ENCODE assay signal across 20 mouse cellular contexts in the genomic region with DNA sequence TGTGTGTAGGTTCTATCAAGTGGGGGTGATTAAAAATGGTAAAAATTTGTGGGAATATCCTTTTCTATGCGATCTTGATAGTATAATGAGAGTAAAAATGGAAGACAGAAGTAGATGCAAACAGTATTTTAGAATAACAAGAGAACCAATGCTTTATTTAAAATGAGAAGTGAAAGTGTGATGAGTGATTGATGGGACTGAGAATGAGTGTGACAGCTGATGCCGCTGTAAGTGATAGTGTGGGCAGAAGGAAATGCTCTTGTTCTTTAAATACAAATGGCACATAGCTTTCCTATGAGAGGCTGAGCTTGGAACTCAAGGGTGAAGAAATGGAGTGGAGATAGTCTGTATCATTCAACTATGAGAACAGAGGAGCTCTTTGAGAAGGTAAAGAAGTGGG.
A peak's percentile ranks its signal among the peaks of the same experiment; 100 is the strongest.
DNase-seq lines count a peak whose midpoint lies in the region; ATAC-seq and TF ChIP-seq lines count a peak whose summit lies in the region.
"Had no signal": no experiment of that assay in that cellular context is flagged by ENCODE, and none has a peak within 500 bp of the region (broad histone marks: within the 10 kb centered on the region; RNA-seq: fewer than 3 reads in every experiment).

No protein-coding gene starts in this region.

- H3K27me3 ChIP-seq in heart, embryonic 12.5 days (replicated peaks) = no peaks in the 10 kb centered on the region
- H3K27me3 ChIP-seq in CH12.LX (replicated peaks) = no peaks in the 10 kb centered on the region
- no peaks in the 10 kb centered on the region for H3K27me3 ChIP-seq in splenic B cell, adult 2 months (ENCODE audit: control insufficient read depth, insufficient read depth, low read length, poor library complexity, severe bottlenecking)
- no peaks in the 10 kb centered on the region for H3K27me3 ChIP-seq in midbrain, embryonic 10.5 days (ENCODE audit: low read depth, poor library complexity, severe bottlenecking)
- H3K27me3 ChIP-seq: embryonic facial prominence, embryonic 13.5 days; forebrain, embryonic 12.5 days had no signal

- dilution Hi-C loops in CH12.LX (cut with MboI; ENCODE audit: extremely low pct_ligation_motif_present, extremely low pct_unique_long_range_greater_than_20kb, low sequenced_read_pairs) = no loop called here

- no peak for TF ChIP-seq CTCF in CH12.LX (conservative IDR thresholded peaks at IDR 0.05 in 1 of 2, IDR thresholded peaks at IDR 0.05 in 1 of 2; ENCODE audit: low read depth in 2 of 2, low read length in 2 of 2)

- H3K9me3 ChIP-seq in heart, embryonic 12.5 days (replicated peaks) = no peaks in the 10 kb centered on the region
- H3K9me3 ChIP-seq in CH12.LX (replicated peaks; ENCODE audit: low read length) = no peaks in the 10 kb centered on the region
- no peaks in the 10 kb centered on the region for H3K9me3 ChIP-seq in midbrain, embryonic 10.5 days (replicated peaks)
- H3K9me3 ChIP-seq: embryonic facial prominence, embryonic 13.5 days; forebrain, embryonic 12.5 days; hindbrain, embryonic 10.5 days had no signal

- H3K4me2 ChIP-seq in heart, embryonic 12.5 days = no peak overlapping the region
- peak overlapping the region; percentile 6; the same call in 1 of the 2 replicates for H3K4me2 ChIP-seq in CH12.LX (ENCODE audit: insufficient read depth, low read depth, poor library complexity, severe bottlenecking)
- H3K4me2 ChIP-seq: embryonic facial prominence, embryonic 13.5 days; forebrain, embryonic 12.5 days; heart, embryonic 11.5 days; hindbrain, embryonic 14.5 days had no signal

- TF ChIP-seq POLR2A in CH12.LX (IDR thresholded peaks at IDR 0.05; ENCODE audit: low read depth, low read length) = no peak

- 63% methylated on average over 2 of the region's 2 CpGs for WGBS in heart, embryonic 12.5 days
- WGBS in midbrain, embryonic 10.5 days = 91% methylated on average over 2 of the region's 2 CpGs

- no peak for ATAC-seq in heart, embryonic 12.5 days (ENCODE audit: insufficient number of reproducible peaks, low FRiP score)
- ATAC-seq in inflammation-experienced regulatory T-cells, adult 6 months = peak; percentile 50
- ATAC-seq: forebrain, postnatal 0 days had no signal

- H3K9ac ChIP-seq in heart, embryonic 12.5 days = no peak overlapping the region
- no peak overlapping the region for H3K9ac ChIP-seq in CH12.LX (ENCODE audit: insufficient read depth, low read depth)
- H3K9ac ChIP-seq: embryonic facial prominence, embryonic 13.5 days; forebrain, embryonic 12.5 days; forebrain, postnatal 0 days; hindbrain, embryonic 14.5 days had no signal

- H3K27ac ChIP-seq in heart, embryonic 12.5 days (ENCODE audit: poor library complexity, severe bottlenecking) = no peak overlapping the region
- H3K27ac ChIP-seq in CH12.LX (ENCODE audit: insufficient read depth, low read depth) = no peak overlapping the region
- no peak overlapping the region for H3K27ac ChIP-seq in midbrain, embryonic 10.5 days (replicated peaks)
- H3K27ac ChIP-seq: embryonic facial prominence, embryonic 13.5 days; forebrain, embryonic 12.5 days; heart, adult 2 months; hindbrain, embryonic 10.5 days; hindbrain, embryonic 14.5 days had no signal

- TF ChIP-seq RAD21 in CH12.LX (IDR thresholded peaks at IDR 0.05; ENCODE audit: low read depth, low read length) = no peak

- H3K4me3 ChIP-seq in heart, embryonic 12.5 days = no peak overlapping the region
- no peak overlapping the region for H3K4me3 ChIP-seq in CH12.LX (replicated peaks in 1 of 3; ENCODE audit: low read depth in 2 of 3, low read length in 2 of 3, poor library complexity in 1 of 3)
- no peak overlapping the region for H3K4me3 ChIP-seq in midbrain, embryonic 10.5 days
- H3K4me3 ChIP-seq: embryonic facial prominence, embryonic 13.5 days; forebrain, embryonic 12.5 days; heart, adult 2 months; hindbrain, embryonic 10.5 days had no signal

- DNase-seq in heart, adult 11 months = peak; percentile 21
- no peak for DNase-seq in CH12.LX (ENCODE audit: extremely low read depth)
- peak; percentile 66 for DNase-seq in splenic B cell, adult 2 months (ENCODE audit: low read depth, low spot score)
- DNase-seq in thymus, postnatal 4 days = no peak
- no peak for DNase-seq in midbrain, embryonic 10.5 days (ENCODE audit: low spot score)
- DNase-seq: adrenal gland, adult 8-10 months; adrenal gland, postnatal 36 days; cerebellum, adult 11 months; cerebellum, adult 8-10 months; cerebellum, postnatal 14 days; forebrain, postnatal 0 days; gastrocnemius, postnatal 25 days; heart, adult 2 months had no signal

- TF ChIP-seq EP300 in CH12.LX (IDR thresholded peaks at IDR 0.05; ENCODE audit: low read length) = peak; percentile 70

- H3K4me1 ChIP-seq in heart, embryonic 12.5 days (replicated peaks) = peaks cover 9% of the 10 kb centered on the region
- H3K4me1 ChIP-seq in CH12.LX (ENCODE audit: control insufficient read depth in 1 of 2, insufficient read depth in 2 of 2) = peaks cover 3 to 30% of the 10 kb centered on the region in 2 experiments; a peak in 3 of 4 replicates
- no peaks in the 10 kb centered on the region for H3K4me1 ChIP-seq in midbrain, embryonic 10.5 days
- H3K4me1 ChIP-seq: embryonic facial prominence, embryonic 13.5 days; forebrain, embryonic 12.5 days; hindbrain, embryonic 10.5 days had no signal

- peaks cover 2% of the 10 kb centered on the region; the same call in 1 of the 2 replicates for H3K36me3 ChIP-seq in heart, embryonic 12.5 days
- peaks cover 0 to 10% of the 10 kb centered on the region in 2 experiments for H3K36me3 ChIP-seq in CH12.LX (replicated peaks in 1 of 2; ENCODE audit: control insufficient read depth in 1 of 2, insufficient read depth in 1 of 2, low read length in 1 of 2)
- H3K36me3 ChIP-seq in splenic B cell, adult 2 months (ENCODE audit: control insufficient read depth, insufficient read depth, low read length, poor library complexity, severe bottlenecking) = no peaks in the 10 kb centered on the region
- peaks cover 14% of the 10 kb centered on the region; the same call in 1 of the 2 replicates for H3K36me3 ChIP-seq in midbrain, embryonic 10.5 days
- H3K36me3 ChIP-seq: embryonic facial prominence, embryonic 13.5 days; forebrain, embryonic 12.5 days had no signal

- in situ Hi-C loops in CH12.LX (cut with MboI; ENCODE audit: low pct_ligation_motif_present, low pct_unique_long_range_greater_than_20kb, low sequenced_read_pairs) = no loop called here

- no peaks in the 10 kb centered on the region for H3K79me2 ChIP-seq in CH12.LX (replicated peaks; ENCODE audit: control insufficient read depth, extremely low read depth, insufficient read depth, poor library complexity, severe bottlenecking)

TF ChIP-seq in CH12.LX, 34 proteins besides CTCF, POLR2A, EP300 and RAD21:
- no peak for TF ChIP-seq PAX5 (IDR thresholded peaks at IDR 0.05; ENCODE audit: low read length)
- no peak for TF ChIP-seq MAFK (IDR thresholded peaks at IDR 0.05; ENCODE audit: insufficient replicate concordance, low read length)
- TF ChIP-seq POLR2AphosphoS2 (IDR thresholded peaks at IDR 0.05; ENCODE audit: low read depth, low read length) = no peak
- TF ChIP-seq ZNF384 (IDR thresholded peaks at IDR 0.05; ENCODE audit: low read depth, low read length) = no peak
- no peak for TF ChIP-seq CHD1 (IDR thresholded peaks at IDR 0.05; ENCODE audit: low read depth, low read length)
- TF ChIP-seq ZKSCAN1 (IDR thresholded peaks at IDR 0.05; ENCODE audit: borderline replicate concordance, low read depth, low read length) = no peak
- no peak for TF ChIP-seq JUN (IDR thresholded peaks at IDR 0.05; ENCODE audit: insufficient read depth, low read depth, low read length)
- TF ChIP-seq RCOR1 (conservative IDR thresholded peaks at IDR 0.05; ENCODE audit: low read depth, low read length) = no peak
- no peak for TF ChIP-seq UBTF (IDR thresholded peaks at IDR 0.05; ENCODE audit: low read depth, low read length)
- TF ChIP-seq IRF4 (IDR thresholded peaks at IDR 0.05; ENCODE audit: low read depth, low read length) = peak; percentile 77
- TF ChIP-seq ETS1 (conservative IDR thresholded peaks at IDR 0.05; ENCODE audit: low read depth, low read length) = 0 out of 2 replicates have a peak, but pooled peaks have one; percentile 25

Comparison
In these comparisons a context has a peak if more than half of its experiments do, and no peak if none do; other contexts are left out.
1. DNase-seq: peak in heart, adult 11 months (single experiment) and splenic B cell, adult 2 months (single experiment); none in CH12.LX (single experiment), thymus, postnatal 4 days (single experiment) and midbrain, embryonic 10.5 days (single experiment).